Mouse (Mus musculus): ENCODE data around the gene Igf2bp1.

GRCm38 (mm10) chr11:95976290-95976689 is 29.4 kb downstream of the Igf2bp1 start:
- TF ChIP-seq GATA1 (IDR thresholded peaks at IDR 0.05; ENCODE audit: low read length) = no peak
- no peak for TF ChIP-seq TAL1 (IDR thresholded peaks at IDR 0.05; ENCODE audit: low read length)

Data from erythroblast, embryonic 14.5 days (primary cell).